Mouse (Mus musculus) kidney, adult 2 months (tissue): ENCODE measurements at regions not wholly inside any gene's neighbourhood (a gene's known extent, or its start where the extent isn't known, plus 50 kb on each side); places are given as distances from the start of the nearest gene placed in this dataset.

Experiments used
- CTCF ChIP-seq: fragments of 200-500 bp; conservative IDR thresholded peaks from 2 replicates; pipeline ENCODE4 v1.5.1; 2011; ENCODE audit warnings: low read depth, mild to moderate bottlenecking, control low read depth, low read length, moderate library complexity, mixed read lengths; ENCODE audit not compliant: insufficient read depth, insufficient read length
- POLR2A ChIP-seq: fragments of 200-500 bp; IDR thresholded peaks from one replicate; pipeline ENCODE4 v1.6.1; 2011; ENCODE audit warnings: low read depth, low read length, control low read depth

DNA sequence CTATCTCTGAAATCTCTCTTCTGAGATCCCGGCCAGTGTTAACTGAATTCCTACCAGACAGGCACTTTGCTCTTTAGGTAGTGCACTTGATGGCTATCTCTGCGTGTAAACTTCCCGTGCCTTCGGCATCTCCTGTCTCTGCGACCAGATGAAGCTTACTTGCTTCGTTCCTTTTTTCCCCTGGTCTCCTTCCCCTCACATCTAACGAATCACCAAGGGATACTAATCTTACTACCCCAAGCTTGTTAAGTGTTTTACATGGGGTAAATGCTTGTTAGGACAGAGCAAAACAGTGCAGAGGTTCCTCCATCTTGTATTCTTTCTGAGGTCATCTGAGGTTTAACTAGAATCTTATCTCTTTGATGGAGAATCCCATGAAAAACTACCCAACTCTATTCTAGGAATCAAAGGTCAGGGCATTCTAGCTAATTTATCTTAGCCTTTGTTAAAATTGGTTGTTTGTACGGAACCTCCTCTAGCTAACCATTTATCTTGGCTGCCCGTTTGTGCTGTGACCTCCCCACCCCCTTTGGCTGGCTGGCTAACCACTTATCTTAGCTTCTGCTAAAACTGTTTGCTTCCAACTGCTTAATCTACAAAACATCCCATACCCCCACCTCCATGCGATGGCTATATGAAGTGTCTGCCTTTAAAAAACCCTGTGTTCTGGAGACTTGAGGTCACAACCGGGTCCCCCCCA, 74.5 kb downstream of the Phlda1 start:
- TF ChIP-seq CTCF = no peak
- no peak for TF ChIP-seq POLR2A
